Comparison of ENCODE assay signal across 9 mouse cellular contexts in the genomic region with DNA sequence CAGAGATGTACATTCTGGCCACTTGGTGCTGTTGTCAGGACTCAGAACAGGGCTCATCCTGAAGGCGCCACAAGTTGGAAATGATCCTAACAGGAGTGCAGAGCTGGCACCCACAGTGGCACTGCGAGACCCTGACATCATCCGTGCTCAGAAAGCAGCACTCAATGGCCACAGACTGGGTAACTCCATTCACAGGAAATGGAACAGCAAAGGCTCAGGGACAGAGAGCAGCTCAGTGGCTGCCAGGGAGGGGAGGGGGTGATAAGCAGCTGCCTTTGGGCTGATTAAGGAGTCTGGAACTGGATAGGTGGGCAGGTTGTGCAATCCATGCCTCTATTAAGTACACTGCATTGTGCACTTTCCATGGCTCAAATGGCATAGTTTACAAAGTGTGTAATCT. TPM values are rescaled to one million over a fixed set of nuclear protein-coding genes. Genes with fewer than 3 reads are reported as not detected.
DNase-seq lines count a peak whose midpoint lies in the region; ATAC-seq lines count a peak whose summit lies in the region.
"Had no signal": no experiment of that assay in that cellular context is flagged by ENCODE, and none has a peak within 500 bp of the region (broad histone marks: within the 10 kb centered on the region; RNA-seq: fewer than 3 reads in every experiment).

No protein-coding gene starts in this region.

- H3K36me3 ChIP-seq in heart, embryonic 12.5 days, result no peaks in the 10 kb centered on the region
- H3K36me3 ChIP-seq in hindbrain, embryonic 15.5 days, result no peaks in the 10 kb centered on the region
- H3K36me3 ChIP-seq in neural tube, embryonic 15.5 days, result no peaks in the 10 kb centered on the region

- H3K4me1 ChIP-seq in heart, embryonic 12.5 days (replicated peaks), result peaks cover 95% of the 10 kb centered on the region
- peaks cover 88% of the 10 kb centered on the region for H3K4me1 ChIP-seq in hindbrain, embryonic 15.5 days (replicated peaks)
- H3K4me1 ChIP-seq in neural tube, embryonic 15.5 days, result peaks cover 98% of the 10 kb centered on the region

- WGBS in heart, embryonic 12.5 days, result 42% methylated on average over 3 of the region's 3 CpGs
- WGBS in hindbrain, embryonic 15.5 days, result 80% methylated on average over 3 of the region's 3 CpGs
- WGBS in neural tube, embryonic 15.5 days, result 62% methylated on average over 3 of the region's 3 CpGs

- no peaks in the 10 kb centered on the region for H3K9me3 ChIP-seq in heart, embryonic 12.5 days (replicated peaks)
- H3K9me3 ChIP-seq in hindbrain, embryonic 15.5 days, result no peaks in the 10 kb centered on the region
- H3K9me3 ChIP-seq in neural tube, embryonic 15.5 days (replicated peaks), result no peaks in the 10 kb centered on the region

- DNase-seq in heart, postnatal 36 days, result no peak
- DNase-seq in thymus, postnatal 0 days (ENCODE audit: low spot score), result peak; percentile 28
- no peak for DNase-seq in thymus, adult 18-20 months
- no peak for DNase-seq in B cell, adult 2 months
- DNase-seq in adrenal gland, adult 8-10 months, result no peak
- DNase-seq: liver had no signal

- intact Hi-C loops in heart, postnatal 36 days (cut with DNase I), result no loop called here

- peak overlapping the region; percentile 14; the same call in 1 of the 2 replicates for H3K4me2 ChIP-seq in heart, embryonic 12.5 days
- peak overlapping the region; percentile 23; the same call in 1 of the 2 replicates for H3K4me2 ChIP-seq in hindbrain, embryonic 15.5 days
- peak overlapping the region; percentile 85 for H3K4me2 ChIP-seq in neural tube, embryonic 15.5 days

- no peak overlapping the region for H3K4me3 ChIP-seq in heart, embryonic 12.5 days
- no peak overlapping the region for H3K4me3 ChIP-seq in hindbrain, embryonic 15.5 days
- no peak overlapping the region for H3K4me3 ChIP-seq in neural tube, embryonic 15.5 days (replicated peaks)

- H3K27me3 ChIP-seq in heart, embryonic 12.5 days (replicated peaks), result peaks cover 6% of the 10 kb centered on the region
- H3K27me3 ChIP-seq in hindbrain, embryonic 15.5 days, result no peaks in the 10 kb centered on the region
- no peaks in the 10 kb centered on the region for H3K27me3 ChIP-seq in neural tube, embryonic 15.5 days (replicated peaks)

- no peak overlapping the region for H3K9ac ChIP-seq in heart, embryonic 12.5 days
- no peak overlapping the region for H3K9ac ChIP-seq in hindbrain, embryonic 15.5 days
- no peak overlapping the region for H3K9ac ChIP-seq in neural tube, embryonic 15.5 days (replicated peaks)

- ATAC-seq in heart, embryonic 12.5 days (ENCODE audit: insufficient number of reproducible peaks, low FRiP score), result no peak
- no peak for ATAC-seq in hindbrain, embryonic 15.5 days (ENCODE audit: low FRiP score, low read depth)
- no peak for ATAC-seq in neural tube, embryonic 15.5 days (ENCODE audit: low FRiP score)

- peak overlapping the region; percentile 52 for H3K27ac ChIP-seq in heart, embryonic 12.5 days (ENCODE audit: poor library complexity, severe bottlenecking)
- peak overlapping the region; percentile 47; the same call in 1 of the 2 replicates for H3K27ac ChIP-seq in hindbrain, embryonic 15.5 days (replicated peaks)
- H3K27ac ChIP-seq in neural tube, embryonic 15.5 days (replicated peaks), result peak overlapping the region; percentile 48

RNA-seq across cellular contexts. Expression of gene Notch1, which starts 20.0 kb away (rescaled TPM):
- 20.4 TPM in 2 replicates for polyA plus RNA-seq in heart, embryonic 12.5 days (2016; fragmentation: Nextera tagmentation; extraction: Ambion mirVana)
- 10 to 100 TPM; 29.5 to 34.0 TPM for total RNA-seq in heart, postnatal 36 days (2021)
- 44.3 and 54.9 TPM in 2 replicates for polyA plus RNA-seq in thymus, postnatal 0 days (2015; fragmentation: Nextera tagmentation; extraction: Ambion mirVana)
- 16.3 and 18.2 TPM in 2 replicates for polyA plus RNA-seq in hindbrain, embryonic 15.5 days (2015; fragmentation: Nextera tagmentation; extraction: Ambion mirVana)
- polyA plus RNA-seq in neural tube, embryonic 15.5 days (2015; fragmentation: Nextera tagmentation; extraction: Ambion mirVana), result 11.7 and 22.6 TPM in 2 replicates
- total RNA-seq in adrenal gland, adult 8-10 months (2022), result 10 to 100 TPM; 23.7 to 32.6 (median 28.4) TPM

RNA-seq across cellular contexts. Expression of gene Sec16a, which starts 51.4 kb away (rescaled TPM):
- 22.6 and 24.5 TPM in 2 replicates for polyA plus RNA-seq in heart, embryonic 12.5 days (2016; fragmentation: Nextera tagmentation; extraction: Ambion mirVana)
- total RNA-seq in heart, postnatal 36 days (2021), result 10 to 100 TPM; 36.9 to 39.1 TPM
- polyA plus RNA-seq in thymus, postnatal 0 days (2015; fragmentation: Nextera tagmentation; extraction: Ambion mirVana), result 12.4 and 12.9 TPM in 2 replicates
- polyA plus RNA-seq in hindbrain, embryonic 15.5 days (2015; fragmentation: Nextera tagmentation; extraction: Ambion mirVana), result 17.5 and 21.6 TPM in 2 replicates
- 16.7 and 17.2 TPM in 2 replicates for polyA plus RNA-seq in neural tube, embryonic 15.5 days (2015; fragmentation: Nextera tagmentation; extraction: Ambion mirVana)
- total RNA-seq in adrenal gland, adult 8-10 months (2022), result 10 to 100 TPM; 62.3 to 73.6 (median 67.1) TPM

Comparison
In these comparisons a context has a peak if more than half of its experiments do, and no peak if none do; other contexts are left out.
1. H3K4me2 ChIP-seq: peak in every context shown above with its lines; median percentile 85 in neural tube, embryonic 15.5 days; 23 in hindbrain, embryonic 15.5 days; 14 in heart, embryonic 12.5 days.